Mouse (Mus musculus): ENCODE data around the gene Fbxo34.

DNA sequence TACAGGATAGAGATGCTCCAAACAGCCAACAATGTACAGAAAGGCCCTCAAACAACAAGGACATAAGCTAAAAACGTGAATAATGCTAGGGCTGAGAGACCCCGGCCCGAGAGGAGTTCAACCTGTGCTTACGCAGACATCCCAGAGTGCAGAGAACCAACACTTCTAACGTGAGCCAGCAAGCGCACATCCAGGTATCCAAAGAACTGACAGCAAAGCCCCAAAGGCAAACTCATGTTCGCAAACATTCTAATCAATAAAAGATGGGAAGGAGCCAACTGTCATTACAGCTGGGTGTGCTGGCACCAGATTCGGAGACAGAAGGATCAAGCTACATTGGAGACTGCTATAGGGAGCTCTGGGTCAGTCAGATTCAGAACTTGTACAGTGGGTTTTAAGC, 47.5 kb upstream of the Fbxo34 start:
- TF ChIP-seq CTCF (conservative IDR thresholded peaks at IDR 0.05; ENCODE audit: insufficient read depth, insufficient read length, low read depth, low read length) (no peak), POLR2A (IDR thresholded peaks at IDR 0.05; ENCODE audit: low read depth, low read length) (no peak)
